Mouse (Mus musculus) liver, embryonic 14.5 days (tissue): ENCODE data around the gene Cldn1.

Source experiments
- CTCF ChIP-seq: IDR thresholded peaks from 2 replicates; pipeline ENCODE4 v1.5.1; 2016; ENCODE audit warnings: antibody characterized with exemption, low read depth, control low read depth
- EP300 ChIP-seq: IDR thresholded peaks from 2 replicates; pipeline ENCODE4 v1.6.1; 2016; ENCODE audit warnings: antibody characterized with exemption, low read depth

GRCm38 (mm10) chr16:26418616-26419015, 47.0 kb upstream of the Cldn1 start:
- TF ChIP-seq CTCF (no peak), EP300 (no peak)
